Mouse (Mus musculus) liver, embryonic 15.5 days (tissue): ENCODE results near the gene Mup5. TPM values are rescaled to one million over a fixed set of nuclear protein-coding genes. Genes with fewer than 3 reads are reported as not detected.
"Not testable (repeated sequence)": the region's sequence is repeated elsewhere in the genome, so short reads cannot be mapped to it uniquely, and the experiment has no call there.

ENCODE experiments used
- ATAC-seq: fragments of 200-750 bp; cut with Nextera tagmentation; 2 replicates; pipeline ENCODE4 v1.8.0; 2017; ENCODE audit warnings: moderate number of reproducible peaks, mild to moderate bottlenecking, moderate library complexity; ENCODE audit not compliant: insufficient read depth
- H3K27ac ChIP-seq: fragments of 300-500 bp; sonication (generic); replicated peaks from 2 replicates; pipeline ENCODE4 v1.5.1; 2015; ENCODE audit warnings: mild to moderate bottlenecking, inconsistent platforms
- H3K27me3 ChIP-seq: fragments of 300-500 bp; sonication (generic); 2 replicates; pipeline ENCODE4 v1.6.1; 2015; ENCODE audit warnings: mild to moderate bottlenecking, inconsistent platforms
- H3K36me3 ChIP-seq: fragments of 300-500 bp; sonication (generic); replicated peaks from 2 replicates; pipeline ENCODE4 v1.6.1; 2015; ENCODE audit warnings: moderate library complexity, mild to moderate bottlenecking, inconsistent platforms
- H3K4me1 ChIP-seq: fragments of 300-500 bp; sonication (generic); replicated peaks from 2 replicates; pipeline ENCODE4 v1.6.1; 2015; ENCODE audit warnings: inconsistent platforms
- H3K4me2 ChIP-seq: fragments of 300-500 bp; sonication (generic); 2 replicates; pipeline ENCODE4 v1.6.1; 2015; ENCODE audit warnings: moderate library complexity, mild to moderate bottlenecking, inconsistent platforms
- H3K4me3 ChIP-seq: fragments of 300-500 bp; sonication (generic); replicated peaks from 2 replicates; pipeline ENCODE4 v1.5.1; 2015; ENCODE audit warnings: mild to moderate bottlenecking, inconsistent platforms
- H3K9ac ChIP-seq: fragments of 300-500 bp; sonication (generic); 2 replicates; pipeline ENCODE4 v1.6.1; 2015; ENCODE audit warnings: moderate library complexity, mild to moderate bottlenecking, inconsistent platforms
- H3K9me3 ChIP-seq: fragments of 300-500 bp; sonication (generic); replicated peaks from 2 replicates; pipeline ENCODE4 v1.6.1; 2016; ENCODE audit warnings: inconsistent platforms
- WGBS: fragments of 180-500 bp; shearing (Covaris S2); methylation state at CpG from one replicate; pipeline ENCODE4 v1.1.7; 2015; ENCODE audit warnings: mixed read lengths; ENCODE audit not compliant: insufficient replicate concordance; 5-methylcytosine and 5-hydroxymethylcytosine counted together
- polyA plus RNA-seq: library from polyadenylated mRNA; unstranded; fragments of >200 nt; fragmentation: Nextera tagmentation; extraction: Ambion mirVana; gene quantifications from 2 replicates; pipeline ENCODE4 v1.2.1, GENCODE M21; 2015

Mup5 gene
- polyA plus RNA-seq = not detected in 2 replicates

DNA sequence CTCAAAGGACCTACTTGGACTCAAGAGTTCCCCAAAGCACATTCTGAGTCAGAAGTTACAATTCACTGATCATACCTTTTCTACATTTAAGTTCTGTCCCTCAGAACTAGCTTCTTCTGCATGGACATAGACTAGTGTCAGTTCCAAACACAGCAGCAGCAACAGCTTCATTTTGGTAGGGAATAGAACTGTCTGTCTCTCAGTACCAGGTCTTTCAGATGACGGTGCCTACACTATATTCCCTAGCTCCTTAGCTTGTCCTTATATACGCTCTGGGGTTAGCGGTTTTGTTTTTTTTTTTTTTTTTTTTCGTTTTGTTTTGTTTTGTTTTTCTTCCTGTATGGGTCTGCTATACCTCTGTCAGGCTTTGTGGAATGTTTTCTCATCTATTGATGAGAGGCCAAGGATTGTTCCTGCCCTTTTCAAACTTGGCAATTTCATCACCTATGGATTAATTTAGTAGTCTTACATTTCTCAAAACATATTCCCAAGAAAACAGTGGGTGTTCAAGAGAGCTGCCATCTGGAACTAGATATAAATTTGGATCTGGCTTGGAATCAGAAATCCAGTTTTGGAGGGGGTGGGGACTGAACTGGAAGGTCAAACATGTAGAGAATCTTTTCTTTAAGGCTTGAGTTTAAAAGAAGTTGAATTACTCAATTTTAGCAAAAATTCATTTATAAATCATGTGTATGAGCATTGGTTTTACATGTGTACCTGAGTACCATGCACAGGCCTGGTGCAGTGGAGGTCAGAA is at the start of gene Mup5:
Mup5 (minus strand) TSS at position 282 of the 757 bp plus-strand sequence.
- H3K9me3 ChIP-seq = no peaks in the 10 kb centered on the region
- H3K27me3 ChIP-seq = no peaks in the 10 kb centered on the region
- no peaks in the 10 kb centered on the region for H3K4me1 ChIP-seq
- WGBS = 56% methylated on average over 4 of the region's 4 CpGs
- no peak within 1 kb of the TSS for H3K27ac ChIP-seq
- ATAC-seq = no peak
- H3K9ac ChIP-seq = no peak within 1 kb of the TSS
- no peak within 1 kb of the TSS for H3K4me3 ChIP-seq
- no peaks in the 10 kb centered on the region for H3K36me3 ChIP-seq
- H3K4me2 ChIP-seq = no peak within 1 kb of the TSS

DNA sequence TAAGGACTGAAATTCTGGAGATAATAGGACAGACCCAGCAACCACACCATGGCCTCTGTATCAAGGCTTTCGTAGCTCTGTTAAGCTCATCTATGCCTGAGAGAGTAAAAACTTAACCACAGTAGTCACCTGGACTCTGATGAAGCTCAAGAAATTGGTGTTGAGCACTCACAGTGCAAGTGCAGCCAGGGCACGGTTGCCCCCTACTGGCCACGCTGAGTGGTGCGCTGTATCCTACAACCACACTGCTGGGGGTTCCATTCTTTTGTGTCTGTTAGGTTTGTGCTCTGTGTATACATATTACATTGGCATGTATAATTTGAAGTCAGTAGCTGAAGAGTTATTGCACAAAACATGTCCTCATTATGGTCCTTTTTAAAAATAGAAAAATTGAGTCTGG is 23.1 kb upstream of the Mup5 start:
- WGBS = 37% methylated on average over 4 of the region's 4 CpGs
- no peak for ATAC-seq
- no peak overlapping the region for H3K27ac ChIP-seq
- H3K4me1 ChIP-seq = no peaks in the 10 kb centered on the region
- H3K9ac ChIP-seq = no peak overlapping the region
- 0 out of 2 replicates have a peak, but pooled peaks cover 4% of the 10 kb centered on the region for H3K9me3 ChIP-seq
- H3K4me2 ChIP-seq = no peak overlapping the region
- H3K27me3 ChIP-seq = no peaks in the 10 kb centered on the region
- H3K36me3 ChIP-seq = no peaks in the 10 kb centered on the region
- H3K4me3 ChIP-seq = no peak overlapping the region

DNA sequence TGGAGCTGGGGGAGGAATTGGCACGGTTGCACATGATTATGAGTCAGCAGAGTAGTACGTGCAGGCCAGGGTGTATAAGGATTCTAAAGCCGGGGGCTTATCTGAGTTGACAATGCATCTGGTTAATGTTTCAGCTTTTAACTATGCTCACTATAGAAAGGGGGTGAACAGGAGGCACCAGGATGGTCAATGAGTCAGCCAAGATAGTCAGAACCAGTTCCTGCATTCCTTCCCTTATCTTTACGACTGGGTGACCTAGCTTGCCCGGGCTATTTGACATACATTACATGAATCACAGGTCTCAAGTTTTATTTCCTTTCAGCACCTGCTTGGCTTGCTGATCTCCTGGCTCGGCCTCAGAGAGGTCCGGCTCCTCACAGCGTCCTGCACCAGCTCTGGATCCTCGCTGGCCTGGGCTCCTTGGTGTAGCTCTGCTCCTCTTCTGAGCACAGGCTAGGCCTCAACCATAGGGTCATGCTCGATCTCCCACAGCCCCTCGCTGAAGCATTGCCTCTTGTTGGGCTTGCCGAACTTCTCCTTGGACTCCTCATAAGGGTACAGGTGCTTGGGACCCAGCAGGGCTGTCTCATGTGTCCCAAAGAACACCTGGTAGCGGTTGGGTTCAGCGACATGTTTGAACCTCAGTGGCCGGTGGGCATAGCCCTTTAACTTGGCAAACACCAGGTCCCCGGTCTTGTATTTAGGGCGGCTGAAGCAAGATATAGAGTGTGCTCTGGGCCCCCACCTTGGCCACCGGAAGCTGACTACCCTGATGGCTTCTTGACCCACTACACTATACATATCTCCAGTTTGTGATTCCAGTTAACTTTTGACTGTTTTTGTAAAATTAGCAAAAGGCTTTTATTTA is 21.0 kb upstream of the Mup5 start:
- no peak for ATAC-seq
- Histone ChIP-seq H3K36me3 (no peaks in the 10 kb centered on the region), H3K9ac (no peak overlapping the region), H3K4me1 (no peaks in the 10 kb centered on the region), H3K4me3 (no peak overlapping the region), H3K9me3 (0 out of 2 replicates have a peak, but pooled peaks cover 4% of the 10 kb centered on the region), H3K4me2 (no peak overlapping the region), H3K27ac (no peak overlapping the region), H3K27me3 (no peaks in the 10 kb centered on the region)
- 62% methylated on average over 18 of the region's 18 CpGs for WGBS

DNA sequence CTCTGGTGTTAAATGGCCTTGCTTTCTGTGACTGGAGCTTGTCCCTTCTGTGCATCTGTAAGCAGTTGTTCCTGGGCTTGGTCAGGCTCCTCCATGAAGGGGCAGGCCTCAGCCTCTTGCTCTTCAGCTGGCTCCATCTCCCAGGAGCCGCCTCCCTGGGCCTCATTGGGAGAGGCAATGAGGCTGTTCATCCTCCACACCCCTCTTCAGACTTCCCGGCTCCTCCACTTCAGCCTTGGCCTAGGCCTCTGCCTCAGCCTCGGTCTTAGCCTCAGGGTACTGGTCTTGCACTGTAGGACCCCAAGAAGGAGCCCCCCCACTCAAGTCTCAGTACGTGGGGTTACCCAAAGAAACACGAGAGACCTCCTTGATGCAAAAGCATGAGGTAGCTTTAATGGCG is 20.3 kb upstream of the Mup5 start:
- Histone ChIP-seq H3K4me2 (no peak overlapping the region), H3K4me3 (no peak overlapping the region), H3K9me3 (0 out of 2 replicates have a peak, but pooled peaks cover 4% of the 10 kb centered on the region), H3K27ac (no peak overlapping the region), H3K27me3 (no peaks in the 10 kb centered on the region), H3K9ac (no peak overlapping the region), H3K36me3 (no peaks in the 10 kb centered on the region), H3K4me1 (no peaks in the 10 kb centered on the region)
- ATAC-seq = no peak
- WGBS = 58% methylated on average over 6 of the region's 6 CpGs

DNA sequence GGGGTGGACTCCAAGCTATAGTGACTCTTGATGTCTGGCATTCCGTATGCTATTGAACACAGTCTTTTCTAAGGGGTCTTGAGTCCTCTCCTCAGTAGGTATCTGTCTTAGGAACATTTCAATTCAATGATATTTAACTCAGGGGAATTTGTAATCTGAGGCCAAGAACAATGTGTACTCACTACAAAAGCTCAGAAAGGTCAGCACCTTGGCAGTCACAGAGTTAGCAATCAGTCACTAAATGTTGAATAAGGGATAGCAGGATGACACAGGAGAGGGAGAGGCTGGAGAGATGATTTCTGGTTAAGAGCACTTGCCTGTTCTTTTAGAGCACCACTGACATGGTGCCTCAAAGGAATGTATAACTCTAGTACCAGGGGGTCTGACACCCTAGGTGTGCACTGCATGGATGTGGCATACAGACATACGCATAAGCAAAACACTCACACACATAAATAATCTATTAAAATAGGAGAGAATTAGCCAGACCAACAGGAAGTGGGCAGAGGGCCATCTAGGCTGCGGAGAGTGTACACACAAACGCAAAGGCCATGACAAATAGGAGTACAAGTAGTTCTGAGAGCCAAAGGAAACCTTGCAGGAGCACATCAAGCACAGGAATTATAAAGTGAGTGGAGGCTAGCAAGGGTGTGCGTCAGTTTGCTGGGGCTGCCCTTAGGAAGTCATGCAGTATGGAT is 9.9 kb upstream of the Mup5 start:
- no peak overlapping the region for H3K27ac ChIP-seq
- no peak overlapping the region for H3K4me2 ChIP-seq
- ATAC-seq = no peak
- H3K4me1 ChIP-seq = no peaks in the 10 kb centered on the region
- H3K9me3 ChIP-seq = no peaks in the 10 kb centered on the region
- no peak overlapping the region for H3K9ac ChIP-seq
- no peaks in the 10 kb centered on the region for H3K27me3 ChIP-seq
- H3K4me3 ChIP-seq = no peak overlapping the region
- 67% methylated on average over 5 of the region's 5 CpGs for WGBS
- H3K36me3 ChIP-seq = no peaks in the 10 kb centered on the region

DNA sequence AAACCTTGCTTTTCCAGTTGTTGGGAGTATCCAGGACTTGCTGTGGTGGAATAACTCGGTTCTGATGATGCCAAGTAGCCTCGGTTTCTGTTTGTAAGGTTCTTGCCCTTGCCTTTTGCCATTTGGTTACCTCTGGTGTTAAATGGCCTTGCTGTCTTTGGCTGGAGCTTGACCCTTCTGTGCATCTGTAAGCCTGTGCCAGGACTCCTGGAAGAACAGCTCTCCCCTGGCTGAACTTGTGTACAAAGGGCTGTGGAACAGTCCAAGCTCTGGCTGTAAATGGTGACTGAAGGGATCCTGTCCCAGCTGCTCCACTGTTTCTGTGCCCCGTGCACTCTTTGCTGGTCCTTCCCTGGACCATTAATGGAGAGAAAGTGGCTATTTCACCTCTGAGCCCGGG is 5.8 kb downstream of the Mup5 start:
- H3K4me3 ChIP-seq = no peak overlapping the region
- no peak for ATAC-seq
- H3K27ac ChIP-seq = no peak overlapping the region
- H3K27me3 ChIP-seq = no peaks in the 10 kb centered on the region
- H3K4me2 ChIP-seq = no peak overlapping the region
- no peaks in the 10 kb centered on the region for H3K4me1 ChIP-seq
- no peaks in the 10 kb centered on the region for H3K9me3 ChIP-seq
- 43% methylated on average over 4 of the region's 4 CpGs for WGBS
- no peaks in the 10 kb centered on the region for H3K36me3 ChIP-seq
- no peak overlapping the region for H3K9ac ChIP-seq

DNA sequence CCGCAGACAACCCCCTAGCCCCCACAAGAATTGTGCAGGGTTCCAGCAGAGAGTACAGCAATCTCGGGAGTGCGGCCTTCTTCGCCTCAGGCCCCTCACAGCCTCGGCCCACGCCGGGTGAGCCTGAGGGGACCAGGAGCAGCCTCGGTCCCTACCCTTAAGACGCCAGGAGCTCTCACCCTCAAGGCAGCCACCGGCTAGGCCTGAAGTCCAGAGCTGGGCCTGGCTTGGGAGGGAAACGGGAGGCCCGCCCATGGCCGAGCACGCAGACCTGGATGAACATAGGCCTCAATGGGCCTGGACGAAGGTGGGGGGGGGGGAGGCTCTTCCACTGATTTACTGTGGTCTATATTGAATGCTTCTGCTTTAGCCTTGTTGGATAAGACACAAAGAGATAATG is 11.8 kb downstream of the Mup5 start:
- Histone ChIP-seq H3K4me3 (no peak overlapping the region), H3K4me2 (no peak overlapping the region), H3K9me3 (peaks cover 13% of the 10 kb centered on the region; the same call in 1 of the 2 replicates), H3K27ac (no peak overlapping the region), H3K36me3 (no peaks in the 10 kb centered on the region), H3K9ac (no peak overlapping the region), H3K27me3 (no peaks in the 10 kb centered on the region), H3K4me1 (no peaks in the 10 kb centered on the region)
- no peak for ATAC-seq
- WGBS = 75% methylated on average over 15 of the region's 15 CpGs

DNA sequence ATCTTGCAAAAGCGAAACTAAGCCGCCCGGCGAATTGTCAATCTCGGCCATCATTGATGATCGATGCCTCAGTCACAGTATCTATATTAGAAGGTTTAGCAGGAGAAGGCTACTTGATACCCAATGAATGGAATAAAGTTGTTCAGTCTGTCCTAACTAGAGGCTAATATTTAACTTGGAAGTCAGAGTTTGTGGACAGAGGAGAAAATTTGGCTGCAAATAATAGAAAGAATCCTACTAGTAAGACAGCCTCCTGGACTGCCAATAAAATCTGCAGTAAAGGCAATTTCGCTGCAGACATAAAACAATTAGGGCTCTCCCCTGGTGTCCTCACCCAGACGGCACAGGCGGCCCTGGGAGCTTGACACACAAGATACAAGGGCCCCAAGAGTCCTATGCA is 12.5 kb downstream of the Mup5 start:
- peaks cover 13% of the 10 kb centered on the region; the same call in 1 of the 2 replicates for H3K9me3 ChIP-seq
- not testable (repeated sequence) for H3K27me3 ChIP-seq, ATAC-seq, H3K27ac ChIP-seq, H3K9ac ChIP-seq, H3K36me3 ChIP-seq, H3K4me1 ChIP-seq, H3K4me2 ChIP-seq, H3K4me3 ChIP-seq
- 76% methylated on average over 9 of the region's 9 CpGs for WGBS

DNA sequence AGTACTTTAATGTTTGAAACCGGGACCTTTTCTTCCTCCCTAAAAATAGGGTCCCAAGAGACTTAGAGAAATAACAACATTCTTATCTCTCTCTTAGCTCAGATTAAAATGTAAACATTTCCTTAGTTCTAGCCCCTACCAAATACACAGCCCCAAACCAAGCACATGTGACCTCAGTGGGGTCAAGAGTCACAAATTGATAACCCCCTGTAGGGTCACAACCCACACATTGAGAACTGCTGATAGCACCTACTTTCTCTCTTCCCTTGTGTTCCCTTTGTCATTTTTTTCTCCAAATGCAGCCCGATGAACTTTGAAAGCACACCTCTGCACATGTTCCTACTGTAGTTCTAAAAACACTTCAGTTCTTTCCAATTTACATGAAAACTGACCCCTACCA is 19.4 kb downstream of the Mup5 start:
- H3K4me2 ChIP-seq = no peak overlapping the region
- no peak overlapping the region for H3K27ac ChIP-seq
- no peaks in the 10 kb centered on the region for H3K27me3 ChIP-seq
- H3K9me3 ChIP-seq = no peaks in the 10 kb centered on the region; the same call in 1 of the 2 replicates
- H3K9ac ChIP-seq = no peak overlapping the region
- no peaks in the 10 kb centered on the region for H3K36me3 ChIP-seq
- no peak overlapping the region for H3K4me3 ChIP-seq
- ATAC-seq = no peak
- no peaks in the 10 kb centered on the region for H3K4me1 ChIP-seq
- 45% methylated on average over 2 of the region's 2 CpGs for WGBS

DNA sequence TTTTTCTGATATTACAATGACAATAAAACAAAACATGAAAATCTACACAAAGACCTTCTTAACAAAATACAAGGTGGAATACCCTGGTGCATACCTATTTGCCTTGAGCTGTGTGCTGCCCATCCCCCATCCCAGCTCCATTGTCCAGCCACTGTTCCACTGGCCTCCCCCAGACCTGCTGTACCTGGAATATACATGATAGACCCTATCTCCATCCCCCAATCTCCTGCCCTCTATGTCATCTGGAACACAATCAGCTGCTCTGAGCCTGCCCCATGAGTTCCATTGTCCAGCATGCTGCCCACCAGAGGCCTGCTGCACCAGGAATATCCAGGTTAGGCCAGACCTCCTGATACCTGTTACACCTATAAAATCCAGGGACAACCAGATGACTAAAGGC is 21.6 kb downstream of the Mup5 start:
- Histone ChIP-seq H3K9me3 (peaks cover 4% of the 10 kb centered on the region; the same call in 1 of the 2 replicates), H3K9ac (no peak overlapping the region), H3K4me3 (no peak overlapping the region), H3K4me1 (no peaks in the 10 kb centered on the region), H3K27ac (no peak overlapping the region), H3K27me3 (peaks cover 6% of the 10 kb centered on the region), H3K4me2 (no peak overlapping the region), H3K36me3 (no peaks in the 10 kb centered on the region)
- no peak for ATAC-seq

DNA sequence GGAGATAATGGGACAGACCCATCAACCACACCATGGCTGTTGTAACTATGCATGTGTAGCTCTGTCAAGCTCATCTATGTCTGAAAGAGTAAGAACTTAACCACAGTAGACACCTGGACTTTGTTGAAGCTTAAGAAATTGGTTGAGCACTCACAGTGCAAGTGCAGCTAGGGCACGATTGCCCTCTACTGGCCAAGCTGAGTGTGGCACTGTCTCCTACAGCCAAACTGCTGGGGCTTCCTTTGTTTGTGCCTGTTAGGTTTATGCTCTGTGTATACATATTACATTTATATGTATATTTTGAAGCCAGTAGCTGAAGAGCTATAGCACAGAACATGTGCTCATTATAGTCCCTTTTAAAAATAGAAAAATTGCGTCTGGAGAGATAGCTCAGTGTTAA is 23.8 kb downstream of the Mup5 start:
- not testable (repeated sequence) for H3K27ac ChIP-seq, H3K4me3 ChIP-seq, H3K9ac ChIP-seq, H3K4me2 ChIP-seq, ATAC-seq, H3K36me3 ChIP-seq, H3K27me3 ChIP-seq, H3K9me3 ChIP-seq, H3K4me1 ChIP-seq
- WGBS = 13% methylated on average over 2 of the region's 2 CpGs
